Mouse (Mus musculus): ENCODE data around the gene Sorbs2.

DNA sequence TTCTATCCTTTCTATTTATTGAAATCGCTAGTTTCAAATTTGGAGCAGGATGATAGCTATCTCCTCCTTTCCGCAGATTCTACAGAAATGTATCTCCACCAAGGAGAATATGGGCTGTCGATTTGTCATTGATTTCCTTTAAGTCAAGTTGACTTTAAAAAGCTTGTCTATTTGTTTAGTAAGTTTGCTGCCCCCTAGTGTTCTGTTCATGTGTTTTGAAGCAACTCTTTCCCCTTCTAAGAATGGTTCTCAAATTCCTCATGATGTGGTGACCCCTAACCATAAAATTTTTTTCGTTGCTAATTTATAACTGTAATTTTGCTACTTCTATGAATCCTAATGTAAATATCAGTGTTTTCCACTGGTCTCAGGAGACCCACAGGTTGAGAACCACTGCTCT is 273.0 kb downstream of the Sorbs2 start:
- TF ChIP-seq POLR2A (IDR thresholded peaks at IDR 0.05; ENCODE audit: insufficient read length, low read depth) = no peak
- TF ChIP-seq CEBPB (IDR thresholded peaks at IDR 0.05; ENCODE audit: insufficient read depth, poor library complexity, severe bottlenecking) = no peak
- no peak for TF ChIP-seq E2F4 (IDR thresholded peaks at IDR 0.05; ENCODE audit: insufficient read depth)
- TF ChIP-seq POLR2AphosphoS2 (IDR thresholded peaks at IDR 0.05; ENCODE audit: insufficient read length, low read depth) = no peak
- no peak for TF ChIP-seq MYOD1 (IDR thresholded peaks at IDR 0.05; ENCODE audit: control insufficient read depth in 1 of 3, insufficient read length in 2 of 3, low read depth in 2 of 3)
- no peak for TF ChIP-seq MAX (IDR thresholded peaks at IDR 0.05; ENCODE audit: low read depth)
